Mouse (Mus musculus) embryonic fibroblast, embryonic 13.5 days (primary cell): ENCODE measurements around the gene Il15ra.

Experiments used
- CTCF ChIP-seq: IDR thresholded peaks from 2 replicates; pipeline ENCODE4 v1.5.1; 2011; ENCODE audit warnings: mild to moderate bottlenecking, control low read depth, low read length, moderate library complexity, borderline replicate concordance; ENCODE audit not compliant: insufficient read depth
- POLR2A ChIP-seq: IDR thresholded peaks from 2 replicates; pipeline ENCODE4 v1.6.1; 2011; ENCODE audit warnings: low read depth, mild to moderate bottlenecking, control low read depth, low read length, moderate library complexity

DNA sequence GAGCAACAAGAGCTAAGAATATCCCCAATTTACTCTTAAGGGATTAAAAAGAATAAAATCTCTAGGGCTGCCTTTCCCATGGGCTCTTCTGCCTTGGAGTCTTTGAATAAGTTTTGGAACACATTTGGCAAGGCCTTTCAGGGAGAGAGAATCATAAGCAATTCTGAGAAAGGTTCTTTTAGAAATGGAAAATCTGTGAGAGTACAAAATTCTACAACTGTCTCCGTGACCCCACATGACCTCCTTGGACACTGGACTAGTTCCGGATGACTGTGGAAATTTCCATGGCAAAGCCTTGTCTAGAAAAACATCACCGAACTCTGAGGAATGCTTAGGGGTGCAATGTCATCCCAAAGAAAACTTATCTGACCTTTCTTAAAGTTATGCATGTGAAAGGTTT is 39.8 kb upstream of the Il15ra start:
- TF ChIP-seq CTCF: no peak
- TF ChIP-seq POLR2A: no peak
